Mouse (Mus musculus) lung, postnatal 25 days (tissue): Measurements from ENCODE around the gene Fcho1.
"Not testable (repeated sequence)": the region's sequence is repeated elsewhere in the genome, so short reads cannot be mapped to it uniquely, and the experiment has no call there.

Experiments used
- DNase-seq: peaks from one replicate; pipeline ENCODE4 v3.0.0; 2022; ENCODE audit warnings: low spot score

Gene Fcho1

DNA sequence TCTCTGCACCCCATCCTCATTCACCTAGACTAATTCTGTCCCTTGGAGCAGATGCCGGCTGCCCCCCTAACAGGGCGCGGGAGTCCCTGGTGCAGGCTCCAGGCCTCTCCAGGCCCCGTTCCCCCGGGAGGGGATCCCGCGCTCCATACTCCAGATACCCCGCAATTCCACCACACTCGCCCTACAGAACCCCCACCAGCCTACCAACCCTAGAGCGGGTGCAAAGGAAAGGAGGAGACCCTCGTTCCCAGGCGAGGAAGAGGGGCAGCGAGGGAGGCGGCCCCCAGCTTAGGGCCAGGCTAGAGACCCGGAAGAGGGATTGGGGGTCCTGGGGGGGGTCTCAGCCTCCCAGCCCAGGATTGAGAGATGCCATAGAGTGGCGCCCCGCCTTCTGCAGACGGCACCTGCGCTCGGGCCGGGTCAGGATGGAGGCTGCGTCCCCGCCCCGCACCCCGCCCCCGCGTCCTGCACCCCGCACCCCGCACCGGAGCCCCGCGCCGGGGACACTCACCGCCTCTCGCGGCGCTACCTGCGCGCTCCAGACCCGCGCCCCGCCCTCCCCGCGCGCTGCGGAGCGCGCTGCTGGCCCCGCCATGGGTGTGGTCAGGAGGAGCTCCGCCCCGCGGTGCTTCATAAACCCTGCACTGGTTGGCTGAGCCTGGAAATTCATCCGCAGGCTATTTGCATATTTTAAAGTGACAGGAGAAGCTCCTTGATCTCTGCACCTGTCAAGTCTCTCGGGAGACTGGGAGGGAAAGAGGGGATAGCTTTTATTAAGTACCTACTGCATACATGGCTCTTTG is at the start of gene Fcho1:
TSS of gene Fcho1 (minus strand) at position 595 of the 803 bp plus-strand sequence.
- DNase-seq: peak; percentile 77

DNA sequence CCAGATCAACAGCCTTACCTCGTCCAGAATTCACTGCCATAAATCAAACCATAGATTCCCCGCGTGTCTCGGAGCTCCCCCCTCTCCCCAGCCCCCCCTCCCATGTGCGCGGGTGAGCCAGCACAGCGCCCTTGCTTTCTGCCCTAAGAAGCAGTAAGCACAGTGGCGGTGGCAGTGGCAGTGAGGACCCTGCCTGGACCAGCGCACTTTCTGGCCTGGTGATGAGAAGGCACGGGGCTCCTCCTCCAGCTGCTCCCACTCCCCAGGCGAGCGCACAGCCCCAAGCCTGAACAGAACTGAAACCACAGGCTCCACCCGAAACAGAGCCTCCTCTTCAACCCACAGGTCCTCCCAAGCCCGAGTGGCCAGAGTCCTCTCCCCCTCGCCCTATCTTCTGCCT is 45.8 kb upstream of the Fcho1 start:
- no peak for DNase-seq

DNA sequence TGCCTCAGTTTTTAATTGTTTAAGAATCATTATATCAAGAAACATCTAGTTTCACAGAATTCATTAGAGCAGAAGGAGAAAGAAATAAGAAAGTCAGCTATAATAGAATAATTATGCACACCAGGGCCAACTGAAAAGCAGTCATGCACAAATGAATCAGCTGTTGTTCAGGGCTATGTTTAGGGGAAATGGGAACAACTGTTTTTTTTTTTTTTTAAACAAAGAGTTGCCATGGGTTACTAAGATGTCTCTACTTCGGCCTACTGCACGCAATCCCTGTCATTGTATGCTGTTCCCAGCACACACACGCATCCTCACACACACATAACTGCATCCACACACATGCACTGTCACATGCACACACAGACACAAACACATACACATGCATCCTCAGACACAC is 33.3 kb upstream of the Fcho1 start:
- no peak for DNase-seq

DNA sequence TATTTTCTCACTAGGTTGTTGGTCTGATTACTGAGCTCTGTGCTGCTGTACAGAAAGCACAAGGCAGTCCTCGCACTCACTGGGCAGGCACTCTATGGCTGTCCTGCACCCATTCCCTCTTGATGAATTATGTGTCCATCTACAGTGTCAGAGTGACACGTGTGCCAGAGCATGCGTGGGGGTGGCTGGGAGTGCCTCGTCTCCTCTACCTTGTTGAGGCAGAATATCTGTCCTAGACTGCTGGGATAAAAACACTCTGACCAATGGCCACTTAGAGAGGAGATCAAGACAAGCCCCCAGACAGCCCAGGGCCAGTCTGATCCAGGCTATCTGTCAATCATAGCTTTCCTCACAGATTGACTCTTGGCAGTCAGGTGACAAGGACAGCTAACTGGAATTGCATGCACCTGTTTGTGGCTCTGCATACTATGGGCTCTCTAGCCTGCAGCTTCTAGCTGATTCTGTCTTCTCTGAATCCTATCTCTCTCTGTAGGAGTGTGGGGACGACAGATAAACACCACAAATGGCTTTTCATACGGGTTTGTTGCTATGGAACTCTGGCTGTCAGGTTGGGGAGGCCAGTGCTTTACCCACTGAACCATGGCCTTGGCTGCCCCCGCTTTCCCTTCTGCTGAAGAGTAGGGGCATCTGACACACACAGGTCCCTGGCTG is 27.5 kb upstream of the Fcho1 start:
- DNase-seq: not testable (repeated sequence)

DNA sequence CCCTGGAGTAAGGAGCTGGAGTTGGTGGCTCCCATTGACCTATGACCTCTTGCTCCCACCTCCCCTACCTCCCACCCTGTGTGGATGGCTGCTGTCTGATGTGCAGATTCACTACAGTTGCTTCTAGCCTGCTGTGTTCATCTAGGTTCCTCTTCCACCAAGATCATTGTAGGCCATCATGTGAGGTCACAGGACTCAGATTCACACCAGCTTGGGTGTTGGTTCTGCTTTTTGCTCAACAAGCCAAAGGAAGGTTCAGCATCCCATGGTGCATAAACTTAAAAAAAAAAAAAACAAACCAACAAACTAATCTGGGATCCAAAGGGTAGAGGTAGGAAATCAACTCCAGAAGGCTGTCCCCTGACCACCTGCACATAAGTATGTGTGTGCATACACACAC is 26.7 kb upstream of the Fcho1 start:
- DNase-seq: not testable (repeated sequence)

DNA sequence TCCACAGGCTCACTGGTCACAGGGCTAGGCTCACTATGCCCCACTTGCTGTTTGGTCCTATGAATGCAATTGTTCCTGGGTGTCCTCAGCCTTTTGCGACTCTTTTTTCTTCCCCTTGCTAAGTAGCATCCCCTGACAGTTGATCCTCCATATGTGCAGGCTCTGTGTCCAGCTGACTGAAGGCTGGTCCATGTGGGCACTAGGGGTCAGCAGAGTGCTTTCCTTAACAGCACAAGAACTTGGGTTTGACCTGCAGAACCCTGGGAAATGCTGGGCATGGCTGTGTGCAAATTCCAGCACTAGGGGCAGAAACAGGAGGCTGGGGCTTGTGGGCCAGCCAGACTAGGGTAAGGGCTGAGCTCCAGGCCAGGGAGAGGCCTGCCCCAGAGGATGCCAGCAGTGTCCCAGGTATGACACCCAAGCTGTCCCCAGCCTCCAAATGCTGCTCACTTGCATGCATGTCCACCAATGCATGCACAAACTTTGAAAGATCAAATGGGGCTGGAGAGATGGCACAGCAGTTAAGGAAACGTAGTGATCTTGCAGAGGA is 25.9 kb upstream of the Fcho1 start:
- DNase-seq: not testable (repeated sequence)

DNA sequence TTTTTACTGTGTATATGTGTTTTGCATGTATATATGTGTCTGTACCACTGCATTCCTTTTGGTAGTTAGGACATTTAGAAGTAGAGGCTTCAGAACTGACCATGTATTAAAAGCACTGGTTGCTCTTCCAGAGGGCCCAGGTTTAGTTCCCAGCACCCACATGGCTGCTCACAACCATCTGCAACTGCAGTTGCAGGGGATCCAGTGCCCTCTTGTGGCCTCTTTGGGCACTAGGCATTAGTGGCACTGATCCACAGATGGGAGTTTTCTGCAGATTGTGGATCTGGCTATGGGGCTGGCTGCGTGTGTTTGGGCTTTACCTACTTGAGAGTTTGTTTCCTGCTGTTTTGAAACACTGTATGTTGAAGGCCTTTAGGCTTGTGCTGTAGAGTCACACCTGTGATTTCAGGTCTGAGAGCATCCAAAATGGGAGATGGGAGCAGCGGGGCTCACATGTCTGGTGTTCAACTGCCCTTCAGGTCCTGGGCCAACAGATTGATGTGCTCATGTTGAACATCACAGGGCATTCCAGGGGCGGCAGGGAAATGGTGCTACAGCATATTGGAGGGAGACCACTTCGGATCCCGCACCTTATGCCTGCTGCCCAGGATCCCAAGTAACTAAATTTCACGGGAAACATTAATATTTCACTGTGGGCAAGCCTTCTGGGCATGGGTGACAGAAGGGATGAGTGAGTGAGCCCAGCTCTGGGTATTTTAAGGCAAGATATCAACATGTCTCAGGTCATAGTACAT is 24.0 kb upstream of the Fcho1 start:
- not testable (repeated sequence) for DNase-seq

DNA sequence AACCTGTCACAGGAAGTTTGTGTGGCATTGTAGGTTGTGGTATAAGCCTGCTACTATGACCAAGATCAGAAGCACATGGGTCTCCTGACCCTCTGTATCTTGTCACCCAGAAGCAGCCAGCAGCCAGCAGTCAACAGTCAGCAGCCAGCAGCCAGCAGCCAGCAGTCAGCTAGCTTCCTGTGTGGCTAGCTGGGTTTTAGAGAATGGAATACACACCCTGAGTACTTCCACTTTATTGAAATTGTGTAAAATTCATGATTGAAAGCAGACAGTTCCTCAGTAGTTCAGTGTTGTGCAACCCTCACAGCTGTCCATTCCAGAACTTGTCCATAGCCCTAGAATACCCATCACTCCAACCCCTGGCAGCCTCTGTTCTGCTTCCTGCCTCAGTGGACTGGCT is 21.6 kb upstream of the Fcho1 start:
- DNase-seq: peak; percentile 4

DNA sequence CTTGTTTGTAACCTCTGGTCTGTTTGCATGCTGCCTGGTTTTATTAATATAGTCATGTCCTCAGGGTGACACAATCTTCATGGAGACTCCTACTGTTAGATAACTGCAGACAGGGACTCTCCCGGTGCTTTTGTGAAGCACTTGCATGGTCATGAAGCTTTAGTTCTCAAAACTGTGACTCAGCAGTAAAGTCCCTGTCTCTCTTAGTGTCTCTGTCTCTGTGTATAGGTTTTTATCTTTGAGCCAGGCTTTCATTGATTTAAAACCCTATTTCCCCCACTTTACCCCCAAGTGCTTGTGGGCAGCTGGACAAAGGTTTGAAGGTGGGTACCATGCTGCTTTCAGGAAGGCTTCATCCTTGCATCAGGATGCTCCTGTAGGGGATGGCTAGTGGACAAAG is 19.8 kb upstream of the Fcho1 start:
- DNase-seq: no peak

DNA sequence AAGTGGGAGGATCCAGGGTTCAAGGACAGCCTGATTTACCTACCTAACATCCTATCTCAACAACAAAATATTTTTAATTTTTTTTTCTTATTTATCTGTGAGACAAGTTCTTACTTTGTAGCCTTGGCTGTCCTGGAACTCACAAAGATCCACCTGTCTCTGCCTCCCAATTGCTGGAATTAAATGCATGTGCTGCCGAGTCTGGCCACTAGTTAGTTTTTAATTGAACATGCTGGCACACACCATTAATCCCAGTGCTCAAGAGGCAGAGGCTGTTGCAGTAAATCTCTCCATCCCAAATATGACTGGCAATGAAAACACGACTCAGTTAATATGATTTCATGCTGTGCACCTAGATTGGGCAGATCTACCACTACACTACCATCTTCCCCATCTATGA is 17.3 kb upstream of the Fcho1 start:
- DNase-seq: no peak

DNA sequence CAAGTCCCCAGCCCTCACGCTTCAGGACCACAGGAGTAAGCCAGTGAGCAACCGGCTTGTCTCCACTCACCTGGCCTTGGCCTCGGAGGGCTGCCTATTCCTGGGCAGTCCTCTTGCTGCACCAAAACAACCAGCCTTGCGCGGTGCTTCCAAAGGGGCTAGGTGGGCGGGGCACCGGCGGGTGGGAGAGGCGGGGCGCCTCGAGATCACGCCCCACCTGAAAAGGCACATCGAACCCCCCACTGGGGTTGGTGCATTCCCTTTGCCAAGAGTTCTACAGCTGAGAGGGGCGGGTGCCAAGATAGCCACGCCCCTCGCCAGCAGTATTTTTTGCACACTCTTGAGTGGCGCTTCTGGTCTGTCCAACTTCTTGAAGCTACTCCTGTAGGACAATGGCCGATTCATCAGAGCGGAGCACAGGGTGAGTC is 16.2 kb upstream of the Fcho1 start:
- DNase-seq: peak; percentile 17

DNA sequence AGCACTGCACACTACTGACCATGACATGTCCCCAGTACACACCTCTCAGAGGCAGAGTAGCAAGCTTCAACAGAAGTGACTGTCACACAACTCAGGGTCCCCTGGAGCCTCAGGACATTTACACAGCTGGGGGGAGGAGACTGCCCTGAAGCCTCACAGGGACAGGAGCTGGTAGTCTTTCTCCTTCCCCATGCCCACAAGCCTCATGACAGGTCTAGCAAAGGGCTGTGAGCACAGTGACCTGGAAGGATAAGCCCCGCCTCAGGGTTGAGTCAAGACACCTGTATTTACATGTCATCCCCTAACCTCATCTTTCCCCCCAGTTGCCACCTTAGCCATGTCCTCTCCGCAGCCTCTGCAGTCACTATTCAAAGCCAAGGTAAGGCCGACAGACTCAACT is 15.7 kb upstream of the Fcho1 start:
- no peak for DNase-seq

DNA sequence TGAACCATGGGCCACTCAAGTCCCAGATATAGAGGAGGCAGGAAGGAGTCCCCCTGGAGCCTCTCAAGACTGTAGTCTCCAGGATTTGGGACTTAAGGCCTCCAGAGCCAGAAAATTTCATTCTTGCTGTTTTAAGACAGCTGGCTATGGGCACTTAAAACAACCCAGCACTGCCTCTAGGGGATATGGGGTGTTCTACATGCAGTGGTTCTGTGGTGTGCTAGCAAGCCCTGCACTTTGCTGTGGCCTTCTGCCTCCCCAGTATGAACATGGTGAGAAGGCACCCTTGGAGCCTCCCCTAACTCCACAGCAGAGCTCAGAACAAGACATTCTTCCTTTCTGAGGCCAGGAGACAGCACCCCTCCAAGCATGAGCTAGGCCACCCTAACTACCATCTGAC is 12.8 kb upstream of the Fcho1 start:
- DNase-seq: not testable (repeated sequence)

DNA sequence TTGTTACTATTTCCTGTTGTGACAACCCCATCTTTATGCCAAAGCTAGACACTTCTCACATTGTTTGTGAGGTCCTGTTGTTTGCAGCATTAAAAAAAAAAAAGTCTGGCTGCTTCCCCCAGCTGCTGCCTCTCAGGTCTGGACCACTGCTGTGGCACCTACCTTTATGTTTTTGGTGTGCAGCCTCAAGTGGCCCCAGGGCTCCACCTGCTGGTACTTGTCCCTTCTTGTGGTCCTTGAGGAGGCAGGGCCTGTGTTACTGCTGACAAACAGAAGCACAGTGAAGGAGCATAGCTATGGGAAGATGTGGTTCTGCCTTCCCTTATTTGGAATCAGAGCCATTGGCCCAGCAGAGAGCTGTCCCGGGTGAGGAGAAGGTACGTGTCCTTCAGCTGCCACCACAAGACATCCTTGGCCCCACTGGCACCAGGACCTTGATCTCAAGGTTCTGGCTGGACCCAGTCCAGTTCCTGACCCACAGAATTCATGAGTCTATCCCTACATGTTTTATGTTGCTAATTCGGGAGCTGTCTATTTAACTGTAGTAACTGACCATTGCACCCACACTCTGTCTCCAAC is 6.2 kb upstream of the Fcho1 start:
- peak; percentile 52 for DNase-seq

DNA sequence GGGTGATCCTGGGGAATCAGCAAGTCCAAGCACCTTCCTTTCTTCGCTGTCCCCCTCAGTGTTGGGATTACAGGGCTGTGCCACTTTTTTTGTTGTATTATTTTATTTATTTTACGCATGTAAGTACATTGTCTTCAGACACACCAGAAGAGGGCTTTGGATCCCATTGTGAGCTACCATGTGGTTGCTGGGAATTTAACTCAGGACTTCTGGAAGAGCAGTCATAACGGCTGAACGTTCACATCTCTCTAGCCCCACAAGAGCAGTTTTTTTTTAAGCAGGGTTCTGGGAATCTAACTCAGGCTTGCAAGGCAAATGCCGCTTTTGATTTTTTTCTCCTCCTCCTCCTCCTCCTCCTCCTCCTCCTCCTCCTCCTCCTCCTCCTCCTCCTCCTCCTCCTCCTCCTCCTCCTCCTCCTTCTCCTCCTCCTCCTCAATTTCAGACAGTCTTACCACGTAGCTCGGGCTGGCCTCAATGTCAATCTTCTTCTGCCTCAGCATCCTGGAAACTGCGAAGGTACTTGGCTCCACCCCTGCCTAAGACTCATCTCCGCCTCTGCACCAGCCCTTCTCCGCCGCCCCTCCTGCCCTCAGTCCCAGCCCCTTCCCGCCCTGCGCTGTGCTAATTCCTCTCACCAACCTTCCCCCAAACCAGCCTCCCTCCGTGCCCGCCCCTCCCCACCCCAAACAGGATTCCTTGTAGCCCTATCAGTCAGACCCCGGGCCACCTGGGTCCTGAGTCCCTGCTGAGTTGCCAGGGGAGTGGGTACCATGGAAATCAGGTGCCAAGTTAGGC is 3.5 kb upstream of the Fcho1 start:
- DNase-seq: no peak

DNA sequence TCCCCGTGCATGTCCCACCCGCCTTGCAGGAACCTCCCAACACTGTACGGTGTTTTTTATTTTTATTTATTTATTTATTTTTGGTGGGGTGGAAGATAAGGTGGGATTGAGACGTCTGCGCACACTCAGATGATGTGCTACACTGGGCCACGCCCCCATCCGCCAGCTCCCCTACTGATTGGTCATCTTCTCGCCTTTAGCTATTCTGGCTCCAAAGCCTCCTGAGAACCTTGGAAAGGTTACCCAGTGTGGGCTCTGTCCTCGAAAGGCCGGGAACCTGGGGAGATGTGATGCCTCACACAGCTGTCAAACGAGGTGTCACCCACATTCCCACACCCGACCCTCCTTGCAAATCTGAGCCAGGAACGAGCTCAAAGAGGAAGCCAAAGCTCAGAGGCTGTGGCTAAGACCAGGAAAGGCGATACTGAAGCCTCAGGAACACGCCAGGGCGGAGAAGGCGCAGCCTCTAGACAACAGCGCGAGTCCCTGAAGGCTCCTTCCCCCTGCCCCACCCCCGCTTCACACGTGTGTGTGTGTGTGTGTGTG is 2.8 kb upstream of the Fcho1 start:
- no peak for DNase-seq

DNA sequence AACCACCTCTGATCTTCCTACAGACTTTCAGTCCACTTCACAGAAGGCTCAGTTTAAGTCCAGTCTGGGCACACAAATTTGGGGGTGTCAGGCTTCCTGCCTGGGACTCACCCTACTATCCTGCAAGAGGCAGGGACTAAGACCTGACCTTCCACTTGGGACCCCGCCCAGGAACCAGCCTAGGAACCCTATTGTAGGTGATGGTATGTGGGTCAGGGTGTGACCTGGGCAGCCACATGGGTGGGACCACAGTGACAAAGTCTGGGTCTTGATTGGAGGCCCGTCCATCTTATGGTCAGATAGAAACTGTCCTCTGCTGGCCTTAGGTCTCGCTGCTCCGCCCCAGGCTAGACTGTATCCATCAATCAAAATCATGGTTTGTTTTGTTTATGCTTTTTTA is 1.1 kb downstream of the Fcho1 start:
- no peak for DNase-seq

DNA sequence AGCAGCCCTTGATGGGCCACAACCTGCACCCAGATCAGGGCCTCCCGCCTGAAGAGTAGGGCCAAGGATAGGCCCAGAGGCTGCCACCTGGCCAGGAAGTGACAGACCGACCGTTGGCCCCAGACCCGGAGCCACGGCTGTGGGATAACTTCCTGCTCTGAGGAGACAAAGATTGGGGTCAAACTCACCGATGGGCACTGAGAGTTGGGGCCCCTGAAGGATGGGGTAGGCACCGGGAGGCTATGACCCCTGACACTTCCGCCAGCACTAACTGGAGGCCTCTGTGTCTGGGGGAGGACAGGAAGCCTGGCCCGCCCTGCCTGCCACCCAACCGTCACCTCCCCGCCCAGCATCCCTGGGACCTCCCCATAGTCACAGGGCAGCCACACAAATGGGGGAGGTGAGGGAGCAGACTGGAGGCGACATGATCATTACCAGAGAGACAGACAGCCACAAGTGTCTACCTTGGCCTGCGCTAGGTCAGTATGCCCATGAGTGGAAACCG is 2.4 kb downstream of the Fcho1 start:
- DNase-seq: peak; percentile 39

DNA sequence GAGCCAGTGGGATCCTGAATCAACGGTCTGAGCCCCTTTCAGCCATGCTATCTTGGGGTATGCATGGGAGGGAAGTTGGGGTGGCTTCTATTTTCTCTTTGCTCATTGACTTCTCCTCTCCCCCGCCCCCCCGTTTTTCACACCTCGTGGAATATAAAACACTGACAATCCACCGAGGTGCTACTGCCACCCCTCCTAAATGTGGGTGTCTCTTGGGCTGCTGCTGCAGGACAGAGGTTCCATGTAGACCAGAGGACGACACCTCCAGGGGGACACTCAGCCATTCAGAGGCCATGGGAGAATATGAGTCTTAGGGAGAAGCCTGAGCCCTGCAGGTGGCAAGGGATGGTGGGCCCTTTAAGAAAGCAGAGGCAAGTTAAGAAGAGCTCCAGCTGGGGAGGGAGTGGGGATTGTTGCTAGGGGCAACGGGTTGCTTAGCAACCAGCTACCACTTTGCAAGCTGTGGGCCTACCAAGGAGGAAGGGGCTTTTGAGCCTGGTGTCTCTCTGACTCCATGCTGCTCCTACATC is 5.5 kb downstream of the Fcho1 start:
- no peak for DNase-seq

DNA sequence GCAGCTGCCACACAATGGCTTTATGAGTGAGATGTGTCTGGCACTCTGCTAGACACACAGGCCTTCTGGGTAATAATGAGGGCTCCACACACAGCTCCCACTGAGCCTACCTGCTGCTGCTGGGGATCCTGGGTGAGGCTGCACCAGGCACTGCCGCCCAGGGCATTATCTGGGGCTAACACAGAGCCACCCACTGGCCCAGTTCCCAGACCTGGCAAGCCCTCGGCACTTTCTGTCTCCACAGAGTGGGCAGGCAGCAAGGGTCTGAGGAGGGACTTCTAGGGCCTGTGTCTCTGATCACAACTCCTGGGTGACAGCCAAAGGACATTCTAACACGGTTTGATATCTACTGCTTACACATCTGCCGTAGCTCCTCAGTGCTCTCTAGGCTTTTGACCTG is 6.3 kb downstream of the Fcho1 start:
- no peak for DNase-seq

DNA sequence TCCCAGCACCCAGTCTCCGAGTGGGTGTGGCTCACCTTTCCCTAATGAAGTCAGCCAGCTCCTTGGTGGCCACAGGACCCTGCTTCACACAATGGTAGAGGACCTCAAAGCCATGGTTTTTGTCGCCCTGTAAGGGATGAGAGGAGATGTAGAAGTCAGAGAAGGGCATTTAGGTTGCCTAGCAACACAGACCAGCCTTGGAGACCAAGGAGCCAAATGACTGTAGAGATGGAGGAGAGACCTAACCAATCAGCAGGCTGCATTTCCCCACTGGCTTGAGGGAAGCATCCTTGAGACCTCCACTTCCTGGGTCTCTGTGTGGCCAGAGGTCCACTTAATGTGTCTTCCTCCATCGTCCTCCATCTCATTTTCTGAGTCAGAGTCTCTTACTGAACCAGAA is 7.3 kb downstream of the Fcho1 start:
- DNase-seq: no peak
